Mouse (Mus musculus) myocyte (in vitro differentiated cells): ENCODE measurements around the gene Gm38431. TPM values are rescaled to one million over a fixed set of nuclear protein-coding genes. Genes with fewer than 3 reads are reported as not detected.
"Not testable (repeated sequence)": the region's sequence is repeated elsewhere in the genome, so short reads cannot be mapped to it uniquely, and the experiment has no call there.

Source experiments
- H3K27me3 ChIP-seq: one replicate; pipeline ENCODE4 v1.6.1; 2011; ENCODE audit not compliant: control insufficient read depth, insufficient read depth, insufficient read length
- H3K36me3 ChIP-seq: one replicate; pipeline ENCODE4 v1.6.1; 2011; ENCODE audit not compliant: control insufficient read depth, insufficient read depth
- H3K4me2 ChIP-seq: one replicate; pipeline ENCODE4 v1.6.1; 2011; ENCODE audit warnings: low read depth, control low read depth
- H3K4me3 ChIP-seq: one replicate; pipeline ENCODE4 v1.5.1; 2011; ENCODE audit warnings: mild to moderate bottlenecking, control low read depth, moderate library complexity
- H3K79me2 ChIP-seq: one replicate; pipeline ENCODE4 v1.6.1; 2011; ENCODE audit not compliant: control insufficient read depth, insufficient read depth
- H3ac ChIP-seq: one replicate; pipeline ENCODE4 v1.6.1; 2011; ENCODE audit not compliant: control insufficient read depth, insufficient read length
- CEBPB ChIP-seq: IDR thresholded peaks from 2 replicates; pipeline ENCODE4 v1.6.1; 2011; ENCODE audit warnings: mild to moderate bottlenecking, moderate library complexity; ENCODE audit not compliant: poor library complexity, insufficient read depth, severe bottlenecking
- E2F4 ChIP-seq: IDR thresholded peaks from one replicate; pipeline ENCODE4 v1.6.1; 2011; ENCODE audit warnings: mild to moderate bottlenecking, control low read depth, moderate library complexity; ENCODE audit not compliant: insufficient read depth
- MAX ChIP-seq: IDR thresholded peaks from one replicate; pipeline ENCODE4 v1.6.1; 2011; ENCODE audit warnings: low read depth, mild to moderate bottlenecking, control low read depth
- MYOD1 ChIP-seq, 3 experiments: IDR thresholded peaks; one replicate each; pipeline ENCODE4 v1.6.1; 2011; ENCODE audit warnings: control low read depth in 2 of 3, low read depth in 2 of 3, mild to moderate bottlenecking in 2 of 3, moderate library complexity in 1 of 3; ENCODE audit not compliant: insufficient read length in 2 of 3, control insufficient read depth in 1 of 3
- MYOG ChIP-seq, 3 experiments: IDR thresholded peaks; one replicate each; pipeline ENCODE4 v1.6.1; 2011; ENCODE audit warnings: control low read depth in 2 of 3, low read depth in 2 of 3, mild to moderate bottlenecking in 2 of 3; ENCODE audit not compliant: insufficient read length in 2 of 3, control insufficient read depth in 1 of 3, insufficient read depth in 1 of 3
- POLR2A ChIP-seq: IDR thresholded peaks from one replicate; pipeline ENCODE4 v1.6.1; 2011; ENCODE audit warnings: low read depth, mild to moderate bottlenecking, control low read depth, moderate library complexity; ENCODE audit not compliant: insufficient read length
- POLR2AphosphoS2 ChIP-seq: IDR thresholded peaks from one replicate; pipeline ENCODE4 v1.6.1; 2011; ENCODE audit warnings: low read depth, control low read depth; ENCODE audit not compliant: insufficient read length
- REST ChIP-seq: IDR thresholded peaks from one replicate; pipeline ENCODE4 v1.6.1; 2011; ENCODE audit warnings: mild to moderate bottlenecking, control low read depth, moderate library complexity; ENCODE audit not compliant: insufficient read depth, insufficient read length
- SRF ChIP-seq: IDR thresholded peaks from one replicate; pipeline ENCODE4 v1.6.1; 2011; ENCODE audit warnings: low read depth; ENCODE audit not compliant: control insufficient read depth, insufficient read length
- TCF12 ChIP-seq: IDR thresholded peaks from one replicate; pipeline ENCODE4 v1.6.1; 2011; ENCODE audit warnings: mild to moderate bottlenecking, control low read depth; ENCODE audit not compliant: poor library complexity, insufficient read depth, severe bottlenecking
- TCF3 ChIP-seq: IDR thresholded peaks from one replicate; pipeline ENCODE4 v1.6.1; 2011; ENCODE audit warnings: low read depth, control low read depth; ENCODE audit not compliant: insufficient read length
- USF1 ChIP-seq: IDR thresholded peaks from one replicate; pipeline ENCODE4 v1.6.1; 2011; ENCODE audit warnings: low read depth, mild to moderate bottlenecking, control low read depth, moderate library complexity
- polyA plus RNA-seq: library from polyadenylated mRNA; unstranded; fragments of >200 nt; fragmentation: generic; extraction: Trizol; gene quantifications from one replicate; pipeline ENCODE4 v1.2.1, GENCODE M21; 2012; ENCODE audit warnings: missing spikeins

Gm38431 gene
- polyA plus RNA-seq, 1 experiment = 2.2 TPM

DNA sequence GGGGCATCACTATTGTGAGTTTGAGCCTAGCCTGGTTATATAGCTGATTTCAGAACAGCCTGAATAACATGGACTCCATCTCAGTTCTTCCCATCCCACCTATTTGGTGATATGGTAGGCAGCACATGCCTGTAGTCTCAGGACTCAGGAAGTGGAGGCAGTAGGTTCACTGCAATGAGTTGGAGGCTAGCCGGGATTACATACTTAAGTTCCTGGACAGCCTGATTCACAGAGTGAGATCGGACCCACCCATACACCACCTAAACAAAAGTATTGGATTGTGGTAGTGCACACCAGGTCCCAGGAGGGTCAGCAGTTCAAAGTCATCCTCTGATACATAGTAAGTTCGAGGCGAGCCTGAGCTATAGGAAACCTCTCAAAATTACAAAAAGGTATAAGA, 19.2 kb downstream of the Gm38431 start:
- no peaks in the 10 kb centered on the region for H3K27me3 ChIP-seq
- H3ac ChIP-seq = peak overlapping the region; percentile 60
- H3K79me2 ChIP-seq = peaks cover 23% of the 10 kb centered on the region
- no peak for TF ChIP-seq REST
- no peak for TF ChIP-seq USF1
- no peak for TF ChIP-seq MAX
- no peak for TF ChIP-seq POLR2AphosphoS2
- no peak for TF ChIP-seq POLR2A
- no peak for TF ChIP-seq TCF3
- TF ChIP-seq TCF12 = no peak
- TF ChIP-seq SRF = no peak
- TF ChIP-seq MYOG (IDR thresholded peaks at IDR 0.05; ENCODE audit: control insufficient read depth in 1 of 3, insufficient read depth in 1 of 3, insufficient read length in 2 of 3, low read depth in 2 of 3) = no peak
- TF ChIP-seq MYOD1 (IDR thresholded peaks at IDR 0.05; ENCODE audit: control insufficient read depth in 1 of 3, insufficient read length in 2 of 3, low read depth in 2 of 3) = no peak
- TF ChIP-seq E2F4 = no peak
- TF ChIP-seq CEBPB = no peak
- peak overlapping the region; percentile 56 for H3K4me3 ChIP-seq
- H3K36me3 ChIP-seq = peaks cover 1% of the 10 kb centered on the region
- peak overlapping the region; percentile 86 for H3K4me2 ChIP-seq

DNA sequence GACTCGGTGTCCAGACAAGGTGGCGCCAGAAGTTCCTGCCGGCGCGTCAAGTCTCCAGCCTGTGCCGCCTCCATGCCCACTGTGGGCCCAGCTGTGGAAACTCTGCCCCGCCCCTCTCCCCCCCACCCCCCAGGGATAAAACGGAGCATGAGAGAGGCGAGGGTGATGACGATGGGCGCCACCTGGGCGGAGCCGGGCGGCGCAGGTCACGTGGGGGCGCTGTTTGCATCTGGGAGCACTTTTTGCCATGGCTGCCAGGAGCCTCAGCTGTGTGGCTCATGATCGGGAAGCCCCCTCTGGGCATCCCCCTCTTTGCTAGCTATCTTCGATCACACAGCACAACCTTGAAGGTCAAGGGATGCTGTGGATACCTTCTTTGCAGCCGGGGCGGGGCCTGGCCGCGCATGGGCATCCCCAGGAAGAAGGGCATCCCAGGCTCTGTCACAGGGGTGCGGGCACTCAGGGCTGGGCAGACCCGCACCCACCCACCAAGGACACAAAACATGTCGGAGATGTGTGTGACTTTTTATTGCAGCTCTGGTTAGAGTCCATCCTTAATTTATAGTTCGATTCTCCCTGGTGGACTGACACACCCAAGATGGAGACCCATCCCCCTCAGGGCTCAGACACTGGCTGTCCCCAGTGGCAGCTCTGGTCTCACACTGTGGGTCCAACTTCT, 24.7 kb downstream of the Gm38431 start, which contains the start of gene Zglp1:
Zglp1 (minus strand) TSS at position 88 of the 679 bp plus-strand sequence.
- no peak within 1 kb of the TSS for H3ac ChIP-seq
- no peak within 1 kb of the TSS for H3K4me3 ChIP-seq
- TF ChIP-seq TCF3 (no peak), POLR2AphosphoS2 (no peak), REST (no peak), MYOD1 (IDR thresholded peaks at IDR 0.05; ENCODE audit: control insufficient read depth in 1 of 3, insufficient read length in 2 of 3, low read depth in 2 of 3) (no peak), USF1 (no peak), POLR2A (no peak), E2F4 (no peak), SRF (no peak), CEBPB (no peak), MAX (no peak), TCF12 (no peak), MYOG (IDR thresholded peaks at IDR 0.05; ENCODE audit: control insufficient read depth in 1 of 3, insufficient read depth in 1 of 3, insufficient read length in 2 of 3, low read depth in 2 of 3) (no peak)
- H3K27me3 ChIP-seq = no peaks in the 10 kb centered on the region
- H3K79me2 ChIP-seq = peaks cover 13% of the 10 kb centered on the region
- no peak within 1 kb of the TSS for H3K4me2 ChIP-seq
- peaks cover under 1% of the 10 kb centered on the region for H3K36me3 ChIP-seq

DNA sequence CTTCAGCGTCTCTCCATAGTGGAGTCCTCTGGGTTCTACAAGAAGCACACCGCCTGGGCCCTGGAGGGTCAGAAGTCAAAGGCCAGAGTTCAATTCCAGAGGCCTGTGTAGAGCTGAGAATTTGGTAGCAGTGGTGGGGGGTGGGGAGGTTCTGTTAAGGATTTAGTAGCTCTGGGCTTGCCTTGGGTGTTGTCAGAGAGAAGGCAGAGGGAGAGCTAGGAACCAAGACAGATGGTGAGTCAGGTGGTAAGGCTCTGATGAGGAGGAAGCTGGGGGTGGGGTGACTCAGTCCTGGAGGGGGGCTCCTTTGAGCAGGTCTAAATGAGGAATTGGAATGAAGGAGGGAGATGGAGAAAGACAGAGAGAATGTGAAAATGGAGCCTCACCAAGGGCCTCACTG, 28.9 kb downstream of the Gm38431 start:
- Histone ChIP-seq H3K4me2 (no peak overlapping the region), H3K27me3 (no peaks in the 10 kb centered on the region), H3K4me3 (no peak overlapping the region), H3ac (no peak overlapping the region), H3K79me2 (no peaks in the 10 kb centered on the region), H3K36me3 (peaks cover 3% of the 10 kb centered on the region)
- no peak for TF ChIP-seq TCF12
- TF ChIP-seq MYOD1 (IDR thresholded peaks at IDR 0.05; ENCODE audit: control insufficient read depth in 1 of 3, insufficient read length in 2 of 3, low read depth in 2 of 3) = no peak
- no peak for TF ChIP-seq MAX
- TF ChIP-seq USF1 = no peak
- no peak for TF ChIP-seq E2F4
- no peak for TF ChIP-seq TCF3
- TF ChIP-seq MYOG (IDR thresholded peaks at IDR 0.05; ENCODE audit: control insufficient read depth in 1 of 3, insufficient read depth in 1 of 3, insufficient read length in 2 of 3, low read depth in 2 of 3) = no peak
- TF ChIP-seq CEBPB = no peak

DNA sequence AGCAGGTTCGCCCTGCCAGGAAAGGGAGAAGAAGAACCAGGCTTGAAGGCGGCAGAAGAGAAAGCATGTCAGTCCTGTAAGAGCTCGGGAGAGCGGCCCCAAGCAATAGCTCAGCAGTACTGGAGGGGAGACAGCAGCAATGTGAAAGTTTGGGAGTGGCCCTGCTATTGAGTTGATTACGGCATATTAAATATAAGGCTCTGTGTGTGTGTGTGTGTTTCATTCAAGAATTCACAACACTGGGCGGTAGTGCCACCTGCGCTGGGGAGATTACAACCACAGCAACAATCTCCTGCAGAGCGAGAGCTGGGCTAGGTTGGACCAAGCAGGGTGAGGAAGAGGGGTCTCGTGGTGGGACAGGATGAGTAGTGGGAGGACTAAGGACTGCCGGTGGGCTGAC, 40.2 kb downstream of the Gm38431 start:
- Histone ChIP-seq H3K4me2 (no peak overlapping the region), H3K27me3 (peaks cover 21% of the 10 kb centered on the region)

DNA sequence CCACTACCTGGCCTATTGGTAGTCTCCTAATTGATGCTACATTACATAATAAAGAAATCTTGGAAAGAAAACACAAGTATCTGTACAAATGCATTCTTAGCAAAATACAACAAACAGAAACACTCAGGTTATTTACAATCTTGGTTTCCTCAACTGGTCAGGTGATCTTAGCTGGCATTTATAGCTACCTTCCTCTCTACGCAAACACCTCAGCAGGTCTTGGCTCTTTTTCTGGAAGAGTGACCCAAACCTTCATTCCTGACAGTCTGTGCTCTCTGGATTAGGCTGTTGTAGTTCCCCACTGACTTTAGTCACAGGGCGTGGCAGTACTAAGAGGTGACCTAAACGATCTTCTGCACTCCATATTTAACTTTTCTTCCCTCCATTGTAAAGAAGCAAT, 46.6 kb downstream of the Gm38431 start:
- H3ac ChIP-seq = no peak overlapping the region
- H3K4me3 ChIP-seq = no peak overlapping the region
- peaks cover 1% of the 10 kb centered on the region for H3K27me3 ChIP-seq
- no peaks in the 10 kb centered on the region for H3K36me3 ChIP-seq
- TF ChIP-seq TCF3 (no peak), USF1 (no peak), E2F4 (no peak), POLR2A (no peak), POLR2AphosphoS2 (no peak), MYOD1 (IDR thresholded peaks at IDR 0.05; ENCODE audit: control insufficient read depth in 1 of 3, insufficient read length in 2 of 3, low read depth in 2 of 3) (no peak)
- H3K4me2 ChIP-seq = no peak overlapping the region
- no peaks in the 10 kb centered on the region for H3K79me2 ChIP-seq

More for the DNA sequence above, 40.2 kb downstream of the Gm38431 start:
- Histone ChIP-seq H3K36me3 (no peaks in the 10 kb centered on the region), H3K4me3 (no peak overlapping the region), H3ac (no peak overlapping the region), H3K79me2 (no peaks in the 10 kb centered on the region)
- no peak for TF ChIP-seq CEBPB
- no peak for TF ChIP-seq USF1
- no peak for TF ChIP-seq E2F4

DNA sequence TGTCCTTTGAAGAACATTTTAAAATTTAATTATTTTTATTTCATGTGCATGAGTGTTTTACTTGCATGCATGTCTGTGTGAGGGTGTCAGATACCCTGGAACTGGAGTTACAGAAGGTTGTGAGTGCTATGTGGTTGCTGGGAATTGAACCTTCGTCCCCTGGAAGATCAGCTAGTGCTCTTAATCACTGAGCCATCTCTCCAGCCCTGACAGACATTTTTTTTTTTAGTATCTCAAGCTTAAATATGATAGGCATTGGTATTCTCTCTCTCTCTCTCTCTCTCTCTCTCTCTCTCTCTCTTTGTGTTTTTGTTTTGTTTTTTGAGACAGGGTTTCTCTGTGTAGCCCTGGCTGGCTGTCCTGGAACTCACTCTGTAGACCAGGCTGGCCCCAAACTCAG, 47.0 kb downstream of the Gm38431 start:
- not testable (repeated sequence) for H3K4me3 ChIP-seq, H3K36me3 ChIP-seq, H3ac ChIP-seq, H3K79me2 ChIP-seq, H3K4me2 ChIP-seq, H3K27me3 ChIP-seq
